Mouse (Mus musculus) heart, postnatal 4 days (tissue): Measurements from ENCODE around the gene Stx1a. TPM values are rescaled to one million over a fixed set of nuclear protein-coding genes. Genes with fewer than 3 reads are reported as not detected.

ENCODE experiments used
- DNase-seq: peaks from one replicate; pipeline ENCODE4 v3.0.0; 2021
- total RNA-seq, 2 experiments: library from RNA; stranded (reverse); gene quantifications; 2 replicates each; pipeline ENCODE4 v1.2.3; 2021

The Stx1a gene
- 1 to 10 TPM; 5.6 to 6.0 TPM for total RNA-seq

GRCm38 (mm10) chr5:135023344-135024173, at the start of gene Stx1a:
Stx1a (plus strand) TSS chr5:135023482.
- peak; percentile 92 for DNase-seq

GRCm38 (mm10) chr5:134973526-134973925, 49.8 kb upstream of the Stx1a start:
- no peak for DNase-seq

- no peak for DNase-seq
Observed at GRCm38 (mm10) chr5:134974294-134974693, 49.0 kb upstream of the Stx1a start.

- DNase-seq = no peak
Observed at GRCm38 (mm10) chr5:134974921-134975320, 48.4 kb upstream of the Stx1a start.

- DNase-seq = no peak
Observed at GRCm38 (mm10) chr5:134976164-134976563, 47.1 kb upstream of the Stx1a start.

GRCm38 (mm10) chr5:134976577-134977250, 46.6 kb upstream of the Stx1a start:
- DNase-seq = no peak

- DNase-seq = no peak
Observed at GRCm38 (mm10) chr5:134977837-134978236, 45.4 kb upstream of the Stx1a start.

GRCm38 (mm10) chr5:134981149-134981548, 42.1 kb upstream of the Stx1a start:
- DNase-seq = no peak

GRCm38 (mm10) chr5:134983111-134983510, 40.2 kb upstream of the Stx1a start:
- DNase-seq = no peak

- DNase-seq = no peak
Observed at GRCm38 (mm10) chr5:134983771-134984170, 39.5 kb upstream of the Stx1a start.

- peak; percentile 46 for DNase-seq
Observed at GRCm38 (mm10) chr5:134985633-134986297, 37.5 kb upstream of the Stx1a start, which contains the start of gene Cldn3. Cldn3 (plus strand) TSS chr5:134986214.

GRCm38 (mm10) chr5:134986298-134987268, 36.7 kb upstream of the Stx1a start:
- DNase-seq = no peak

- no peak for DNase-seq
Observed at GRCm38 (mm10) chr5:134989166-134989565, 34.1 kb upstream of the Stx1a start.

GRCm38 (mm10) chr5:134989741-134990140, 33.5 kb upstream of the Stx1a start:
- no peak for DNase-seq

- no peak for DNase-seq
Observed at GRCm38 (mm10) chr5:134992566-134992965, 30.7 kb upstream of the Stx1a start.

GRCm38 (mm10) chr5:134998359-134998758, 24.9 kb upstream of the Stx1a start:
- no peak for DNase-seq

- DNase-seq = no peak
Observed at GRCm38 (mm10) chr5:134999797-135000196, 23.5 kb upstream of the Stx1a start.

- DNase-seq = no peak
Observed at GRCm38 (mm10) chr5:135000751-135001150, 22.5 kb upstream of the Stx1a start.

- DNase-seq = peak; percentile 44
Observed at GRCm38 (mm10) chr5:135001309-135001708, 22.0 kb upstream of the Stx1a start.

GRCm38 (mm10) chr5:135002151-135002550, 21.1 kb upstream of the Stx1a start:
- no peak for DNase-seq

GRCm38 (mm10) chr5:135007802-135008571, 15.3 kb upstream of the Stx1a start:
- peak; percentile 46 for DNase-seq
